Mouse (Mus musculus): ENCODE data around the gene Acp5. TPM values are rescaled to one million over a fixed set of nuclear protein-coding genes. Genes with fewer than 3 reads are reported as not detected.

Acp5 gene
- polyA plus RNA-seq, 1 experiment, result 0.08 TPM

DNA sequence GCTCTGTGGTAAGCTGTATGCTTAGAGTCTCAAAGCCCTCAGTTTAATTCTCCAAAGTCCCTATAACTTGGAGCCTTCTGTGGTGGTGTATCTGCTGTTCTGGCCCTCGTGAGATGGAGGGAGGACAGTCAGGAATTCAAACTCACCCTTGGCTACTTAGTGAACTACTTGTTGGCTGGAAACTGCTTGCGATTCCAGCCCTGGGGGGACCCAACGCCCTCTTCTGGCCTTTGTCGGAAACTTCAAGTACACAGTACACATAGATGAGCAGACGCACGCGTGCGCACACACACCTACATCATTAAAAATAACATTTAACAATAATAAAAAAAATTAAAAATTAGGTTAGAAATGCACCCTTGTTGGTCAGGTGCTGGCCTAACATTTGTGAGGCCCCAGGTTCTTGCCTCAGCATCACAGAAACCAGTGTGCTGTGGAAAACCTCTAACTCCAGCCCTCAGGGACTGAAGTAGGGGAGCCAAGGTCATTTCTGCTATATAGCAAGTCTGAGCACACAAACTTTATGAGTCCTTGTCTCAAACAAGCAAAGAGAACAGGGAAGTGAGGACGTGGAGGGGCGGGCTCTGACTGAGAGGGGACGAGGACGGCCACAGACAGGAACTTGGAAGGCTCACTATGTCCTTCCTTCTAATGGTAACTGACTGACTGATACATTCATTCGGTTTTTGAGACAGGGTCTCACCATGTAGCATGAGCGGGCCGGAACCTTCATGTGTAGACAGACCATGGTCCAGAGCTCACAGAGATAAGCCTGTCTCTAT is 10.1 kb downstream of the Acp5 start:
- H3K36me3 ChIP-seq (ENCODE audit: control insufficient read depth, insufficient read depth), result no peaks in the 10 kb centered on the region
- peaks cover 3% of the 10 kb centered on the region for H3K27me3 ChIP-seq (ENCODE audit: control insufficient read depth, insufficient read depth, insufficient read length)
- no peak overlapping the region for H3ac ChIP-seq (ENCODE audit: control insufficient read depth, insufficient read length, low read depth)
- TF ChIP-seq USF1 (IDR thresholded peaks at IDR 0.05; ENCODE audit: low read depth), result no peak
- TF ChIP-seq MYOG (IDR thresholded peaks at IDR 0.05; ENCODE audit: control insufficient read depth, extremely low read depth, insufficient read length), result no peak
- TF ChIP-seq MYOD1 (IDR thresholded peaks at IDR 0.05; ENCODE audit: control insufficient read depth, insufficient read length, low read depth), result no peak
- no peak for TF ChIP-seq FOSL1 (IDR thresholded peaks at IDR 0.05; ENCODE audit: insufficient read depth, low read length, poor library complexity, severe bottlenecking)
- TF ChIP-seq CTCF (IDR thresholded peaks at IDR 0.05; ENCODE audit: control insufficient read depth, insufficient read depth, insufficient read length), result no peak
- no peak for TF ChIP-seq MAX (IDR thresholded peaks at IDR 0.05)
- TF ChIP-seq CEBPB (IDR thresholded peaks at IDR 0.05; ENCODE audit: low read depth), result no peak
- H3K79me2 ChIP-seq (ENCODE audit: control insufficient read depth, insufficient read depth), result no peaks in the 10 kb centered on the region
- H3K79me3 ChIP-seq (ENCODE audit: low read depth), result no peaks in the 10 kb centered on the region
- no peak overlapping the region for H3K4me3 ChIP-seq (ENCODE audit: insufficient read depth, poor library complexity, severe bottlenecking)

DNA sequence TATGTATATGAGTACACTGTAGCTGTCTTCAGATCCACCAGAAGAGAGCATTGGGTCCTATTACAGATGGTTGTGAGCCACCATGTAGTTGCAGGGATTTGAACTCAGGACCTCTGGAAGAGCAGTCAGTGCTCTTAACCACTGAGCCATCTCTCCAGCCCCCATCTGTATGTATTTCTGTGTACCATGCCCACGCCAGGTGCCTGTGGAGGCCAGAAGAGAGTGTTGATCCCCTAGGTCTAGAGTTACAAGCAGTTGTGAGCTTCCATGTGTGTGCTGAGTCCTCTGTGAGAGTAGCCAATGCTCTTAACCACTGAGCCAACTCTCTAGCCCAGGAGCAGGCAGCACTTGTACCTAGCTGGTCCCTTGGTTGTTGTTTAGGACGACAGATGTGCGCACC is 11.3 kb downstream of the Acp5 start:
- Histone ChIP-seq H3ac (ENCODE audit: control insufficient read depth, insufficient read length, low read depth) (no peak overlapping the region), H3K27me3 (ENCODE audit: control insufficient read depth, insufficient read depth, insufficient read length) (peaks cover 3% of the 10 kb centered on the region), H3K79me2 (ENCODE audit: control insufficient read depth, insufficient read depth) (no peaks in the 10 kb centered on the region), H3K36me3 (ENCODE audit: control insufficient read depth, insufficient read depth) (no peaks in the 10 kb centered on the region), H3K79me3 (ENCODE audit: low read depth) (no peaks in the 10 kb centered on the region), H3K4me3 (ENCODE audit: insufficient read depth, poor library complexity, severe bottlenecking) (no peak overlapping the region)
- TF ChIP-seq CEBPB (IDR thresholded peaks at IDR 0.05; ENCODE audit: low read depth) (no peak), CTCF (IDR thresholded peaks at IDR 0.05; ENCODE audit: control insufficient read depth, insufficient read depth, insufficient read length) (no peak), MYOD1 (IDR thresholded peaks at IDR 0.05; ENCODE audit: control insufficient read depth, insufficient read length, low read depth) (no peak), FOSL1 (IDR thresholded peaks at IDR 0.05; ENCODE audit: insufficient read depth, low read length, poor library complexity, severe bottlenecking) (no peak), MYOG (IDR thresholded peaks at IDR 0.05; ENCODE audit: control insufficient read depth, extremely low read depth, insufficient read length) (no peak), USF1 (IDR thresholded peaks at IDR 0.05; ENCODE audit: low read depth) (no peak), MAX (IDR thresholded peaks at IDR 0.05) (no peak)

DNA sequence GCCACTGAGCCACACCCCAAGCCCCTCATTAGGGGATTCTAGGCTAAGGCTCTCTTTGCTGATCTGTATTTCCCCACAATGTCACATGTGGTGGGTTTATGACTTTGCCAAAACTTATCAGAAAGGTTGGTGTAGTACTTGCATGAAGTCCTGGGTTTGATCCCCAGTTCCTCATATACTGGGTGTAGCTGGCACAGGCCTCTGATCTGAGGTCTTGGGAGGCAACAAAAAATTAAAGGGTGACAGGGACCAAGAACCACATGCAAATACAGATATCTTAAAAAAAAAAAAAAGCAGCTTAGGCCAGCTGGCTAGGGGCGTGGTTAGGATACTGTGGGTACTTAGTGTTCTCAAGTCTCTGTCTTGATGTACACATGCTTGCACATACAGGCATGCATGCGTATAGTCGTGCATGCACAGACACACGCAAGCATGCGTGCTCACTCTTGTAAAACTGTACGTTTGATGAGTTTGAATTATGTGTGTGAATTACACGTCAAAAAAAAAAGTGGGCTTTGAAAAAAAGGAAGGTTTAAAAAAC is 12.4 kb downstream of the Acp5 start:
- no peaks in the 10 kb centered on the region for H3K36me3 ChIP-seq (ENCODE audit: control insufficient read depth, insufficient read depth)
- H3K27me3 ChIP-seq (ENCODE audit: control insufficient read depth, insufficient read depth, insufficient read length), result peaks cover 3% of the 10 kb centered on the region
- no peak overlapping the region for H3K4me3 ChIP-seq (ENCODE audit: insufficient read depth, poor library complexity, severe bottlenecking)
- H3K79me2 ChIP-seq (ENCODE audit: control insufficient read depth, insufficient read depth), result no peaks in the 10 kb centered on the region
- H3K79me3 ChIP-seq (ENCODE audit: low read depth), result no peaks in the 10 kb centered on the region
- no peak for TF ChIP-seq USF1 (IDR thresholded peaks at IDR 0.05; ENCODE audit: low read depth)
- TF ChIP-seq CEBPB (IDR thresholded peaks at IDR 0.05; ENCODE audit: low read depth), result no peak
- no peak for TF ChIP-seq CTCF (IDR thresholded peaks at IDR 0.05; ENCODE audit: control insufficient read depth, insufficient read depth, insufficient read length)
- TF ChIP-seq MAX (IDR thresholded peaks at IDR 0.05), result no peak
- no peak for TF ChIP-seq MYOG (IDR thresholded peaks at IDR 0.05; ENCODE audit: control insufficient read depth, extremely low read depth, insufficient read length)
- H3ac ChIP-seq (ENCODE audit: control insufficient read depth, insufficient read length, low read depth), result no peak overlapping the region

DNA sequence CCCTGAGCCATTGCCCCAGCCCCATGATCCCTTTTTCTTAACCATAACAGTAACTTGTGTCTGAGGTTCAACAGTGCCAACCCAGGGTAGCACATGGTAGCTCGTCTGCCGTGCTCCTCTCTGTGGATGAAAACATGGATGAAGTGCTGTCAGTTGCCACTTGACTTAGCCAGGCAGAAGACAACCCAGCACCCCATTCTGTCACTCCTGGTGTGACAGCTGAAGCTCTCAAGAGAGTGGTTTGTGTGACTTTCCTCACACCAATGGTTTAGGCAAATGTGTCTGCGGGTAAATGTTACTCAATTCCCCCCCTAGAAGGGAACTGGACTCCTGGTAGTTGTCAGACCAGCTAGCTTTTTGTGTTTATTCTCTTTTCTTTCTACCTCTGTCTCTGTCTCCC is 13.5 kb downstream of the Acp5 start:
- peaks cover 3% of the 10 kb centered on the region for H3K27me3 ChIP-seq (ENCODE audit: control insufficient read depth, insufficient read depth, insufficient read length)
- no peaks in the 10 kb centered on the region for H3K36me3 ChIP-seq (ENCODE audit: control insufficient read depth, insufficient read depth)
- TF ChIP-seq MAX (IDR thresholded peaks at IDR 0.05), result no peak
- TF ChIP-seq FOSL1 (IDR thresholded peaks at IDR 0.05; ENCODE audit: insufficient read depth, low read length, poor library complexity, severe bottlenecking), result no peak
- no peak for TF ChIP-seq MYOG (IDR thresholded peaks at IDR 0.05; ENCODE audit: control insufficient read depth, extremely low read depth, insufficient read length)
- TF ChIP-seq CTCF (IDR thresholded peaks at IDR 0.05; ENCODE audit: control insufficient read depth, insufficient read depth, insufficient read length), result no peak
- no peak for TF ChIP-seq MYOD1 (IDR thresholded peaks at IDR 0.05; ENCODE audit: control insufficient read depth, insufficient read length, low read depth)
- TF ChIP-seq CEBPB (IDR thresholded peaks at IDR 0.05; ENCODE audit: low read depth), result no peak
- TF ChIP-seq USF1 (IDR thresholded peaks at IDR 0.05; ENCODE audit: low read depth), result no peak
- no peaks in the 10 kb centered on the region for H3K79me3 ChIP-seq (ENCODE audit: low read depth)
- H3K79me2 ChIP-seq (ENCODE audit: control insufficient read depth, insufficient read depth), result no peaks in the 10 kb centered on the region
- no peak overlapping the region for H3K4me3 ChIP-seq (ENCODE audit: insufficient read depth, poor library complexity, severe bottlenecking)
- no peak overlapping the region for H3ac ChIP-seq (ENCODE audit: control insufficient read depth, insufficient read length, low read depth)

DNA sequence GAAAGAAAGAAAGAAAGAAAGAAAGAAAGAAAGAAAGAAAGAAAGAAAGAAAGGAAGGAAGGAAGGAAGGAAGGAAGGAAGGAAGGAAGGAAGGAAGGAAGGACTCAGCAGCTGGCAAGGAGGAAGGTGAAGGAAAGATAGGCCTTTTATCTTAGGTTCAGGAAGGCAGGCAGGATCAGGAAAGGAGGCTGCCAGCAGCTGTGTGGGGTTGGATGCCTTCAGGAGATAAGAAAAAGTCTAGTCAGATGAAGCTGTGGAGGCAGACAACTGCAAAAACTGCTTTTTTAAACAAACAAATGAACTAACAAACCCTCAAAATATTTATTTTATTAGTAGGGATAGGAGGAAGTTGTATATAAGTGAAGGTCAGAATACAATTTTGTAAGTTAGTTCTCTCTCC is 14.0 kb downstream of the Acp5 start:
- peaks cover 3% of the 10 kb centered on the region for H3K27me3 ChIP-seq (ENCODE audit: control insufficient read depth, insufficient read depth, insufficient read length)
- peaks cover 1% of the 10 kb centered on the region for H3K79me3 ChIP-seq (ENCODE audit: low read depth)
- peaks cover 3% of the 10 kb centered on the region for H3K79me2 ChIP-seq (ENCODE audit: control insufficient read depth, insufficient read depth)
- TF ChIP-seq FOSL1 (IDR thresholded peaks at IDR 0.05; ENCODE audit: insufficient read depth, low read length, poor library complexity, severe bottlenecking) (no peak), CEBPB (IDR thresholded peaks at IDR 0.05; ENCODE audit: low read depth) (no peak), USF1 (IDR thresholded peaks at IDR 0.05; ENCODE audit: low read depth) (no peak), MYOG (IDR thresholded peaks at IDR 0.05; ENCODE audit: control insufficient read depth, extremely low read depth, insufficient read length) (no peak), MAX (IDR thresholded peaks at IDR 0.05) (no peak), CTCF (IDR thresholded peaks at IDR 0.05; ENCODE audit: control insufficient read depth, insufficient read depth, insufficient read length) (no peak), MYOD1 (IDR thresholded peaks at IDR 0.05; ENCODE audit: control insufficient read depth, insufficient read length, low read depth) (no peak)
- no peak overlapping the region for H3ac ChIP-seq (ENCODE audit: control insufficient read depth, insufficient read length, low read depth)
- no peak overlapping the region for H3K4me3 ChIP-seq (ENCODE audit: insufficient read depth, poor library complexity, severe bottlenecking)
- H3K36me3 ChIP-seq (ENCODE audit: control insufficient read depth, insufficient read depth), result no peaks in the 10 kb centered on the region
